Mouse (Mus musculus): ENCODE data around the gene Arhgap9.

- TF ChIP-seq CTCF (IDR thresholded peaks at IDR 0.05; ENCODE audit: extremely low read depth, insufficient read length, insufficient replicate concordance, low read depth, low read length) (no peak), POLR2A (IDR thresholded peaks at IDR 0.05; ENCODE audit: low read depth, low read length) (no peak; the same call in 1 of the 2 replicates)
Observed at GRCm38 (mm10) chr10:127289573-127290191, 32.1 kb upstream of the Arhgap9 start.

All from small intestine, adult 2 months (tissue).